Mouse (Mus musculus): ENCODE results near the gene Jdp2.
"Not testable (repeated sequence)": the region's sequence is repeated elsewhere in the genome, so short reads cannot be mapped to it uniquely, and the experiment has no call there.

Gene Jdp2

GRCm38 (mm10) chr12:85638541-85639325, 39.9 kb downstream of the Jdp2 start:
- DNase-seq: no peak

GRCm38 (mm10) chr12:85639326-85640008, 40.6 kb downstream of the Jdp2 start:
- DNase-seq: peak; percentile 67

- DNase-seq: no peak
Observed at GRCm38 (mm10) chr12:85640852-85641563, 42.2 kb downstream of the Jdp2 start.

GRCm38 (mm10) chr12:85641564-85641931, 42.7 kb downstream of the Jdp2 start:
- DNase-seq: no peak

GRCm38 (mm10) chr12:85643735-85644134, 44.9 kb downstream of the Jdp2 start:
- no peak for DNase-seq

GRCm38 (mm10) chr12:85645664-85646063, 46.8 kb downstream of the Jdp2 start:
- no peak for DNase-seq

GRCm38 (mm10) chr12:85647346-85647745, 48.5 kb downstream of the Jdp2 start:
- no peak for DNase-seq

GRCm38 (mm10) chr12:85647955-85648354, 49.1 kb downstream of the Jdp2 start:
- DNase-seq: no peak

GRCm38 (mm10) chr12:85659319-85659718, 60.5 kb downstream of the Jdp2 start:
- no peak for DNase-seq

- DNase-seq: no peak
Observed at GRCm38 (mm10) chr12:85660855-85661254, 62.0 kb downstream of the Jdp2 start.

GRCm38 (mm10) chr12:85662232-85662631, 63.4 kb downstream of the Jdp2 start:
- DNase-seq: not testable (repeated sequence)

GRCm38 (mm10) chr12:85662896-85663295, 64.1 kb downstream of the Jdp2 start:
- peak; percentile 62 for DNase-seq

GRCm38 (mm10) chr12:85666112-85666511, 67.3 kb downstream of the Jdp2 start:
- no peak for DNase-seq

GRCm38 (mm10) chr12:85667071-85667470, 68.2 kb downstream of the Jdp2 start:
- DNase-seq: no peak

- DNase-seq: no peak
Observed at GRCm38 (mm10) chr12:85668696-85669095, 69.9 kb downstream of the Jdp2 start.

- DNase-seq: no peak
Observed at GRCm38 (mm10) chr12:85670080-85670479, 71.3 kb downstream of the Jdp2 start.

GRCm38 (mm10) chr12:85673914-85674313, 75.1 kb downstream of the Jdp2 start:
- DNase-seq: no peak

GRCm38 (mm10) chr12:85679117-85679516, 80.3 kb downstream of the Jdp2 start:
- no peak for DNase-seq

GRCm38 (mm10) chr12:85679808-85680207, 81.0 kb downstream of the Jdp2 start:
- no peak for DNase-seq

- DNase-seq: no peak
Observed at GRCm38 (mm10) chr12:85682328-85682727, 83.5 kb downstream of the Jdp2 start.

- DNase-seq: no peak
Observed at GRCm38 (mm10) chr12:85684411-85685275, 85.8 kb downstream of the Jdp2 start.

GRCm38 (mm10) chr12:85686466-85687216, 87.8 kb downstream of the Jdp2 start, which contains the start of gene Batf:
Gene Batf (plus strand): TSS chr12:85686669.
- no peak for DNase-seq
